Mouse (Mus musculus) neural tube, embryonic 14.5 days (tissue): ENCODE measurements at regions not wholly inside any gene's neighbourhood (a gene's known extent, or its start where the extent isn't known, plus 50 kb on each side); places are given as distances from the start of the nearest gene placed in this dataset.

Source experiments
- ATAC-seq: fragments of 200-750 bp; cut with Nextera tagmentation; 2 replicates; pipeline ENCODE4 v1.8.0; 2017; ENCODE audit warnings: low read depth, mild to moderate bottlenecking, moderate TSS enrichment, moderate library complexity
- H3K27ac ChIP-seq: fragments of 300-500 bp; sonication (generic); 2 replicates; pipeline ENCODE4 v1.5.1; 2014; ENCODE audit warnings: low read depth, mild to moderate bottlenecking, control low read depth, low read length, moderate library complexity, mixed read lengths
- H3K27me3 ChIP-seq: fragments of 300-500 bp; sonication (generic); 2 replicates; pipeline ENCODE4 v1.6.1; 2014; ENCODE audit warnings: low read length; ENCODE audit not compliant: control insufficient read depth, insufficient read depth
- H3K36me3 ChIP-seq: fragments of 300-500 bp; sonication (generic); 2 replicates; pipeline ENCODE4 v1.6.1; 2014; ENCODE audit warnings: low read length, mixed read lengths; ENCODE audit not compliant: control insufficient read depth, insufficient read depth
- H3K4me1 ChIP-seq: fragments of 300-500 bp; sonication (generic); 2 replicates; pipeline ENCODE4 v1.6.1; 2014; ENCODE audit warnings: low read length; ENCODE audit not compliant: control insufficient read depth, insufficient read depth
- H3K4me2 ChIP-seq: fragments of 300-500 bp; sonication (generic); 2 replicates; pipeline ENCODE4 v1.6.1; 2014; ENCODE audit warnings: mild to moderate bottlenecking, low read depth, low read length, control low read depth
- H3K4me3 ChIP-seq: fragments of 300-500 bp; sonication (generic); 2 replicates; pipeline ENCODE4 v1.5.1; 2014; ENCODE audit warnings: low read depth, low read length, control low read depth, mixed read lengths
- H3K9ac ChIP-seq: fragments of 300-500 bp; sonication (generic); replicated peaks from 2 replicates; pipeline ENCODE4 v1.6.1; 2014; ENCODE audit warnings: low read depth, mild to moderate bottlenecking, control low read depth, low read length, mixed read lengths
- H3K9me3 ChIP-seq: fragments of 300-500 bp; sonication (generic); 2 replicates; pipeline ENCODE4 v1.6.1; 2016; ENCODE audit warnings: low read length; ENCODE audit not compliant: control insufficient read depth
- WGBS: fragments of 180-500 bp; shearing (Covaris S2); extraction: QIAGEN DNeasy Blood & Tissue Kit; methylation state at CpG from one replicate; pipeline ENCODE4 v1.1.7; 2014; 5-methylcytosine and 5-hydroxymethylcytosine counted together

DNA sequence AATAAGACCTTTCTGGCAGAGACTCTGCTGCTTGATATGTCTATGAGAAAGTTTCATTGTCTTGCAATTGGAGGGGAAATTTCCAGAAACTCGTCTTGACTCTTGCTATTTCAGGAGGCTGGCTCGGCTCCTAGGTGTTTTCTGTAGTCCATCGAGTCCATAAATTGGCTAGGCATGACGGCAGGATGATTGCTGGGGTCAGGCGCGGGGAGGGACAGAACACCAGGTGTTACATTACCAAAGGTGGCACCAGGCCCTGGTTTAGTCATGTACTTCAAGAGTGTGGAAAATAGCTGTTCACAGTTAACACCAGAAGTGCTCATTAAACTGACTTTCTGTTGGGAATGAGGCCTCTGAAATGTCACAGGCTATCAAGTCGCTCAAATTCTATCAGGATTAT lies 151.7 kb downstream of the Tex36 start:
- H3K4me3 ChIP-seq, result no peak overlapping the region
- no peaks in the 10 kb centered on the region for H3K4me1 ChIP-seq
- H3K4me2 ChIP-seq, result no peak overlapping the region
- H3K36me3 ChIP-seq, result no peaks in the 10 kb centered on the region
- no peak overlapping the region for H3K27ac ChIP-seq
- H3K9ac ChIP-seq, result no peak overlapping the region
- WGBS, result 79% methylated on average over 7 of the region's 7 CpGs
- H3K9me3 ChIP-seq, result no peaks in the 10 kb centered on the region
- ATAC-seq, result no peak
- no peaks in the 10 kb centered on the region for H3K27me3 ChIP-seq

DNA sequence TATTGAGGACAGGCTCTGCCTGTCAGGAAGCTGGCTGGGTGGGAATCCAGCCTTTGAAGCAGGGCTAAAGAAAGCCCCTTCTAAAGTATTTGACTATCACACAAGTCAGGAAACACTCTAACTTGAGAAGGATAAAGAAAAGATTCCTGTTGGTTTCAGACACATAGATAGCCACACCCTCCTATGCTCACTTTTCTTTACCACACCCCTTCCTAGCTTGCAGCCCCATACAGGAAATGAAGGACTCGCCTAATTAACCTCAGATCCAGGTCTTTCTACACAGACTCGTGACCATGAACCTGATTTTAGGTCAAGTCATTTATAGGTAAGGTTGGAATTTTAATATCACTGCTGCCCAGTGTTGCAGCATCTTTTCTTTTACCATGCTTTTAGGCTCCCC lies 154.9 kb downstream of the Tex36 start:
- Histone ChIP-seq H3K4me3 (no peak overlapping the region), H3K27ac (no peak overlapping the region), H3K36me3 (no peaks in the 10 kb centered on the region), H3K4me2 (no peak overlapping the region), H3K27me3 (no peaks in the 10 kb centered on the region), H3K9me3 (no peaks in the 10 kb centered on the region), H3K9ac (no peak overlapping the region), H3K4me1 (no peaks in the 10 kb centered on the region)
- ATAC-seq, result no peak
- WGBS, result 54% methylated on average over 2 of the region's 2 CpGs

DNA sequence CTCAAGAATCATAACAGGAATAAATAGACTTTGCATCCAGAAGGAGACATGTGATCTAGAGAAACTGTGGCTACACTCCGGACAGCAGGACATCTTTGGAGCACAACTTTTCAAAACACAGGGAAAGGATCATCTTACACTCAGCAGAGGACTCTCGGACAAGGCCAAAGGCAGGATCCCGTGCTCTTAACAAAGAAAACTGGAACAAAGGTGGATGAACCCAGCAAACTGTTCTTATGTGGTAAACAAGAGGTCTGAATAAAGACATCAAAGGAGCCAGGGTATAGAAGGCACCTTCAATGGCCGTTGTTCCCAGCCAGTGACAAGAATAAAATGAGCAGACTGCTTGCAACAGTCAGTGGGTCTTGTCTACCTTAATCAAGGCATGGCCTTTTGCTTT lies 160.3 kb downstream of the Tex36 start:
- H3K4me3 ChIP-seq, result no peak overlapping the region
- no peaks in the 10 kb centered on the region for H3K27me3 ChIP-seq
- WGBS, result 17% methylated on average over 4 of the region's 4 CpGs
- no peak overlapping the region for H3K9ac ChIP-seq
- ATAC-seq, result no peak
- no peaks in the 10 kb centered on the region for H3K9me3 ChIP-seq
- H3K4me2 ChIP-seq, result no peak overlapping the region
- peaks cover 7% of the 10 kb centered on the region; the same call in 1 of the 2 replicates for H3K4me1 ChIP-seq
- H3K27ac ChIP-seq, result no peak overlapping the region
- no peaks in the 10 kb centered on the region for H3K36me3 ChIP-seq

DNA sequence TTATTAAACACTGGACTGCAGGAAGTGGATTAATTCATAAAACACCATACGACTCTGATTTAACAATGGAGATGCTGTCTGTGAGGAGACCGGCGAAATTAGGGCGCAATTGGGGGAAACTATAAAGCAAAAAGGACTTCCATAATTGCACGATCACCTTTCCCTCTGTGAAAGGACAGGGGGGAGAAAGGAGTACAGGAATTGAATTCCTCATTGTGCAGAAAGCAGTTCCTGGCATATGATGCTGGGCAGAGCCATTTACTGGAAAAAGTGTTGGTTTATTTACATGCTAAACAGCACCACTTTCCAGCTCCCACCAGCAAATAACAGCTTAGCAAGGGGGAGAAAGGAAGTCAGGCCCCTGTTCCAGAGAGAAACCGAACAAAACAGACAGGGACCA lies 160.8 kb downstream of the Tex36 start:
- Histone ChIP-seq H3K27me3 (no peaks in the 10 kb centered on the region), H3K4me2 (peak overlapping the region; percentile 23; the same call in 1 of the 2 replicates), H3K36me3 (no peaks in the 10 kb centered on the region), H3K9ac (no peak overlapping the region), H3K27ac (no peak overlapping the region), H3K4me1 (peaks cover 7% of the 10 kb centered on the region; the same call in 1 of the 2 replicates), H3K9me3 (no peaks in the 10 kb centered on the region), H3K4me3 (no peak overlapping the region)
- 46% methylated on average over 6 of the region's 6 CpGs for WGBS
- no peak for ATAC-seq

DNA sequence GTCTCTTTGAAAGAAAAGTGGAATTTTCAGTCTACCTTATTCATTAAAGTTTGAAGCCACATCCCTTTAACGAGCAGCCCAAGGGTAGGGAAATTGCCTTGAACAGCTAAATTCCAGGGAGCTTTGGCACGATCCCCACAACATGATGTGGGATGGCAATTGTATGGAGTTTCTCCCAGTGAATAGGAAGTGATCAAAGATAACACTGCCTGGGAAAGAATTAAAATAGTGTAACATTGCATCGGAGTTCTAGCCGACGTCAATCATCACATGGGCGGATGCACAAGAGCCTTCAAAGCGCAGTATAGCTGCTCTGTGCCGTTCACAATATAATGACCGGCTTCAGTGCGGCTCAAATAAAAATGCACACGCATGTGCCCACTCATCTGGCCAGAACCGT lies 161.2 kb downstream of the Tex36 start:
- no peak for ATAC-seq

DNA sequence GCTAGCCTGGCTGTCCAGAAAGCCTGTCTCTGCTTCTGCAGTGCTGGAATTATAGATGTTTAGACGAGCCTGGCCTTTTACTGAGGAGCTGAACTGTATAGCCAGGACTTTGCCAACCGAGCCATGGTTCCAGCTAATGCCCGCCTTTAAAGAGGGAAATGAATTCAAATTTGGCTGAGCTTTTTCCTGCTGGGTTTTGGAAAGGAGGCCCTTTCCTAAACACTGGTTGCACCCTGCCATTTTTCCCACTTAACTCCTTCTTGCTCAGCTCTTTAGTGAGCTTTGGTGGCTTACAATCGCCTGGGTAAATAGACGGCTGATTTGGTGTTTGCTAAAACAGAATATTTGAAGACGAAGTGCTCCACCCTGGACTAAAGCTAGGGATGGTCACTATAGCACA lies 161.9 kb downstream of the Tex36 start:
- peaks cover 7% of the 10 kb centered on the region; the same call in 1 of the 2 replicates for H3K4me1 ChIP-seq
- no peaks in the 10 kb centered on the region for H3K36me3 ChIP-seq
- H3K4me2 ChIP-seq, result no peak overlapping the region
- H3K27ac ChIP-seq, result no peak overlapping the region
- WGBS, result 80% methylated on average over 6 of the region's 6 CpGs
- no peak for ATAC-seq
- no peak overlapping the region for H3K9ac ChIP-seq
- H3K4me3 ChIP-seq, result no peak overlapping the region
- no peaks in the 10 kb centered on the region for H3K9me3 ChIP-seq
- H3K27me3 ChIP-seq, result no peaks in the 10 kb centered on the region

More for the DNA sequence above, 161.2 kb downstream of the Tex36 start:
- Histone ChIP-seq H3K9ac (no peak overlapping the region), H3K4me3 (no peak overlapping the region), H3K4me2 (peak overlapping the region; percentile 23), H3K9me3 (no peaks in the 10 kb centered on the region), H3K36me3 (no peaks in the 10 kb centered on the region), H3K27me3 (no peaks in the 10 kb centered on the region), H3K4me1 (peaks cover 7% of the 10 kb centered on the region; the same call in 1 of the 2 replicates), H3K27ac (no peak overlapping the region)
- WGBS, result 32% methylated on average over 12 of the region's 12 CpGs

DNA sequence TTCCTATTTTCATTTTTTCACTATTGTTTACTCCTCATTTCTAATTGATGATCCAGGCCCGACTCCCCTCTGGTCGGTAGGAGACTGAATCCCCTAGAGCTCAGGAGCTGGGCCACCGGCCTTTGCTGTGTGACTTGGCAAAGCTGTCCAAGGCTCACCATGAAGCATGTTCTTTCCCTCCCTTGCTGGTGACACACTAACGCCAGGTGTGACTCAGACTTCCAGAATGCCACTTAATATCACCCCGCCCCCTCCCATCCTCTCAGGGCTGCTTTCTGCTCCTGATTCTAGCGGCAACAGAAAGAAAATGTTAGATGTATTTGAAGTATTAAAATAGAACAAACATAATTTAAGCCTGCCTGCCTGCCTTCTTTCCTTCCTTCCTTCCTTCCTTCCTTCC lies 163.3 kb downstream of the Tex36 start:
- no peak overlapping the region for H3K27ac ChIP-seq
- H3K36me3 ChIP-seq, result no peaks in the 10 kb centered on the region
- no peaks in the 10 kb centered on the region for H3K27me3 ChIP-seq
- ATAC-seq, result no peak
- H3K4me2 ChIP-seq, result no peak overlapping the region
- no peak overlapping the region for H3K4me3 ChIP-seq
- no peaks in the 10 kb centered on the region for H3K9me3 ChIP-seq
- peaks cover 7% of the 10 kb centered on the region; the same call in 1 of the 2 replicates for H3K4me1 ChIP-seq
- no peak overlapping the region for H3K9ac ChIP-seq
- 63% methylated on average over 6 of the region's 6 CpGs for WGBS

DNA sequence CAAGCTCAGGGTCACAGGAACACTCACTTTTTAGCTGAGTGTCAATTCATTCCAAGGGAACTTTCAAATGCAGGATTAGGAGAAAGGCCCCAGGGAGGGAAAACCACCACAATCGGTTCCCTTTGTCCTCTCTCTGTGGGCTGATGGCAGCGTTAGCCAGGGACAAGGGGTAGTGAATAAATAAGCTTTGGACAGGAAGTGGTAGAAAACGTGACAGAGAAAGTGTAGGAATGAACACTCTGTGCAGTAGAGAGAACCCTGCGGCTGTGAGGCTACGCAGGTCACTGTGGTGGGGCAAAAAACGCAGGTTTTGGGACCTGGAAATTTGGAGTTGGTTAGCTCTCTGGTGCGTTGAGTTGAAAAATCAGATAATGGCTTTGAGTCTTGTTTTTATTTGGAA lies 164.1 kb downstream of the Tex36 start:
- WGBS, result 26% methylated on average over 7 of the region's 7 CpGs
- H3K9me3 ChIP-seq, result no peaks in the 10 kb centered on the region
- no peak for ATAC-seq
- H3K27ac ChIP-seq, result no peak overlapping the region
- H3K4me2 ChIP-seq, result no peak overlapping the region
- no peaks in the 10 kb centered on the region for H3K36me3 ChIP-seq
- peaks cover 7% of the 10 kb centered on the region; the same call in 1 of the 2 replicates for H3K4me1 ChIP-seq
- no peaks in the 10 kb centered on the region for H3K27me3 ChIP-seq
- H3K4me3 ChIP-seq, result no peak overlapping the region
- H3K9ac ChIP-seq, result no peak overlapping the region

DNA sequence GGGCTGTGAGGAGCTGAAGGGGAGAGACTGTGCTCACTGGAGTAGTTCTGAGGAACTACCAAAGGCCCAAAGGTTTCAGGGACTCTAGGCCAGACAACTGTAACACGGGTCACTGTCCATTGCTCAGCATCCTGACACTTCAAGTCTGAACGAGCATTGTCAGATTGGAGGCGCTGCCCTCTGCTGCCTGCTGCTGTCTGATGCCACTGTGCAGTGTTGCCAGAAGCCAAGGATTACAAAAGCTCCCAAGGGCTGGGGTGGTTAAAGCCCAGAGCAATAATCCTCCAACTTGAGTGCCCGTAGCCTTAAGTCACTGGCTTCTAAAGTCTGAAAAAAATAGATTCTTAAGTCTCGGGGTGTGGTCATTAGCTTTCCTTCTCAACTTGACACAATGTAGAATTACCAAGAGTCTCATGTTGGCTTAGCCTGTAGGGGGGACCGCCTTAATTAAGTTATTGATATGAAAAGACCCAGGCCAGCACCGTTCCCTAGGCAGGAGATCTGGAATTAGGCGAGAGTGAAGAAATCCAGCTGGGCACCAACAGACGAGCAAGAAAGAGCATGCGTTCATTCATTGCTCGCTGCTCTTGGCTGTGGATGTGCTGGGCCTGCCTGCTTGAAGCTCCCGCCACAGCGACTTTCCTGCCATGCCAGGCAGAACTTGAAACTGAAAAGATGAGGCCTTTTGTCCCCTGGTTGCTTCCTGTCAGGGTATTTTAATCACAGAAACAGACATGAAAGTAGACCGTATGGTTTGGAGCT lies 166.2 kb downstream of the Tex36 start:
- no peaks in the 10 kb centered on the region for H3K27me3 ChIP-seq
- no peak for ATAC-seq
- no peaks in the 10 kb centered on the region for H3K9me3 ChIP-seq
- WGBS, result 74% methylated on average over 14 of the region's 14 CpGs
- H3K4me3 ChIP-seq, result no peak overlapping the region
- no peak overlapping the region for H3K27ac ChIP-seq
- peaks cover 2% of the 10 kb centered on the region; the same call in 1 of the 2 replicates for H3K4me1 ChIP-seq
- H3K36me3 ChIP-seq, result no peaks in the 10 kb centered on the region
- no peak overlapping the region for H3K9ac ChIP-seq
- H3K4me2 ChIP-seq, result no peak overlapping the region
